Mouse (Mus musculus) hindbrain, postnatal 0 days (tissue): ENCODE measurements around the gene Slc8a1. TPM values are rescaled to one million over a fixed set of nuclear protein-coding genes. Genes with fewer than 3 reads are reported as not detected.

ENCODE experiments used
- ATAC-seq: fragments of 200-750 bp; cut with Nextera tagmentation; 2 replicates; pipeline ENCODE4 v1.8.0; 2017; ENCODE audit warnings: mild to moderate bottlenecking, moderate TSS enrichment, moderate library complexity
- DNase-seq: peaks from one replicate; pipeline ENCODE4 v3.0.0-alpha.2; 2015; ENCODE audit warnings: low spot score
- H3K27ac ChIP-seq: fragments of 300-500 bp; sonication (generic); 2 replicates; pipeline ENCODE4 v1.5.1; 2014; ENCODE audit warnings: mild to moderate bottlenecking
- H3K27me3 ChIP-seq: fragments of 300-500 bp; sonication (generic); 2 replicates; pipeline ENCODE4 v1.6.1; 2014; ENCODE audit warnings: low read length, mixed read lengths; ENCODE audit not compliant: insufficient read depth
- H3K36me3 ChIP-seq: fragments of 300-500 bp; sonication (generic); 2 replicates; pipeline ENCODE4 v1.6.1; 2014; ENCODE audit warnings: low read length, mixed read lengths; ENCODE audit not compliant: insufficient read depth
- H3K4me1 ChIP-seq: fragments of 300-500 bp; sonication (generic); 2 replicates; pipeline ENCODE4 v1.6.1; 2014; ENCODE audit warnings: antibody characterized with exemption, low read length, mixed read lengths; ENCODE audit not compliant: insufficient read depth
- H3K4me2 ChIP-seq: fragments of 300-500 bp; sonication (generic); 2 replicates; pipeline ENCODE4 v1.6.1; 2014; ENCODE audit warnings: low read depth, mild to moderate bottlenecking, low read length, moderate library complexity, mixed read lengths
- H3K4me3 ChIP-seq: fragments of 300-500 bp; sonication (generic); 2 replicates; pipeline ENCODE4 v1.5.1; 2014; ENCODE audit warnings: low read length
- H3K9ac ChIP-seq: fragments of 300-500 bp; sonication (generic); replicated peaks from 2 replicates; pipeline ENCODE4 v1.6.1; 2014; ENCODE audit warnings: mild to moderate bottlenecking, low read length, moderate library complexity, mixed read lengths
- H3K9me3 ChIP-seq: fragments of 300-500 bp; sonication (generic); 2 replicates; pipeline ENCODE4 v1.6.1; 2016; ENCODE audit warnings: low read length, mixed read lengths
- CTCF ChIP-seq: IDR thresholded peaks from 2 replicates; pipeline ENCODE4 v1.5.1; 2016; ENCODE audit warnings: antibody characterized with exemption, control low read depth, low read depth
- WGBS: fragments of 180-500 bp; shearing (Covaris S2); extraction: QIAGEN DNeasy Blood & Tissue Kit; methylation state at CpG from one replicate; pipeline ENCODE4 v1.1.7; 2014; 5-methylcytosine and 5-hydroxymethylcytosine counted together
- polyA plus RNA-seq: library from polyadenylated mRNA; unstranded; fragments of >200 nt; fragmentation: Nextera tagmentation; extraction: Ambion mirVana; gene quantifications from 2 replicates; pipeline ENCODE4 v1.2.1, GENCODE M21; 2015
- total RNA-seq: library from RNA; depleted of rRNA; stranded (reverse); fragments of >200 nt; gene quantifications from 2 replicates; pipeline ENCODE4 v1.2.3, GENCODE M21; 2014

Gene Slc8a1
- total and polyA plus RNA-seq, 2 experiments from 2014 or later = 21.3 to 121 TPM

- Histone ChIP-seq H3K9ac (no peak overlapping the region), H3K36me3 (peaks cover 3% of the 10 kb centered on the region; the same call in 1 of the 2 replicates), H3K9me3 (no peaks in the 10 kb centered on the region), H3K4me3 (no peak overlapping the region), H3K27me3 (no peaks in the 10 kb centered on the region), H3K27ac (no peak overlapping the region), H3K4me1 (0 out of 2 replicates have a peak, but pooled peaks cover 5% of the 10 kb centered on the region), H3K4me2 (no peak overlapping the region)
- 57% methylated on average over 2 of the region's 2 CpGs for WGBS
- TF ChIP-seq CTCF = no peak
- DNase-seq = no peak
- ATAC-seq = no peak
Measured at GRCm38 (mm10) chr17:81402636-81403035, 335.5 kb downstream of the Slc8a1 start.

GRCm38 (mm10) chr17:81400377-81400776 is 337.8 kb downstream of the Slc8a1 start:
- no peaks in the 10 kb centered on the region for H3K27me3 ChIP-seq
- no peaks in the 10 kb centered on the region for H3K9me3 ChIP-seq
- H3K27ac ChIP-seq = no peak overlapping the region
- no peak overlapping the region for H3K9ac ChIP-seq
- no peak overlapping the region for H3K4me3 ChIP-seq
- H3K4me1 ChIP-seq = 0 out of 2 replicates have a peak, but pooled peaks cover 5% of the 10 kb centered on the region
- DNase-seq = no peak
- TF ChIP-seq CTCF = no peak
- ATAC-seq = no peak
- 63% methylated on average over 5 of the region's 5 CpGs for WGBS
- H3K4me2 ChIP-seq = no peak overlapping the region
- H3K36me3 ChIP-seq = no peaks in the 10 kb centered on the region

GRCm38 (mm10) chr17:81397434-81397833 is 340.7 kb downstream of the Slc8a1 start:
- H3K4me1 ChIP-seq = no peaks in the 10 kb centered on the region
- H3K27ac ChIP-seq = no peak overlapping the region
- H3K4me3 ChIP-seq = no peak overlapping the region
- no peak for ATAC-seq
- no peak overlapping the region for H3K9ac ChIP-seq
- no peak overlapping the region for H3K4me2 ChIP-seq
- no peaks in the 10 kb centered on the region for H3K9me3 ChIP-seq
- no peak for DNase-seq
- TF ChIP-seq CTCF = no peak
- no peaks in the 10 kb centered on the region for H3K27me3 ChIP-seq
- no peaks in the 10 kb centered on the region for H3K36me3 ChIP-seq
- 47% methylated on average over 1 of the region's 1 CpGs for WGBS

- ATAC-seq = no peak
- H3K4me2 ChIP-seq = no peak overlapping the region
- no peaks in the 10 kb centered on the region for H3K36me3 ChIP-seq
- H3K27ac ChIP-seq = no peak overlapping the region
- WGBS = 38% methylated on average over 2 of the region's 2 CpGs
- no peaks in the 10 kb centered on the region for H3K27me3 ChIP-seq
- no peaks in the 10 kb centered on the region for H3K4me1 ChIP-seq
- DNase-seq = no peak
- no peak for TF ChIP-seq CTCF
- no peaks in the 10 kb centered on the region for H3K9me3 ChIP-seq
- no peak overlapping the region for H3K4me3 ChIP-seq
- no peak overlapping the region for H3K9ac ChIP-seq
Measured at GRCm38 (mm10) chr17:81394124-81394523, 344.1 kb downstream of the Slc8a1 start.

GRCm38 (mm10) chr17:81393040-81393439 is 345.1 kb downstream of the Slc8a1 start:
- Histone ChIP-seq H3K27ac (no peak overlapping the region), H3K4me2 (no peak overlapping the region), H3K36me3 (no peaks in the 10 kb centered on the region; the same call in 1 of the 2 replicates), H3K9ac (no peak overlapping the region), H3K27me3 (no peaks in the 10 kb centered on the region), H3K4me3 (no peak overlapping the region), H3K4me1 (no peaks in the 10 kb centered on the region), H3K9me3 (no peaks in the 10 kb centered on the region)
- no peak for DNase-seq
- WGBS = 91% methylated on average over 4 of the region's 4 CpGs
- TF ChIP-seq CTCF = no peak
- no peak for ATAC-seq

GRCm38 (mm10) chr17:81391478-81391877 is 346.7 kb downstream of the Slc8a1 start:
- H3K4me3 ChIP-seq = no peak overlapping the region
- WGBS = 80% methylated on average over 7 of the region's 7 CpGs
- no peak overlapping the region for H3K4me2 ChIP-seq
- no peak overlapping the region for H3K27ac ChIP-seq
- no peak for DNase-seq
- H3K36me3 ChIP-seq = no peaks in the 10 kb centered on the region; the same call in 1 of the 2 replicates
- no peaks in the 10 kb centered on the region for H3K27me3 ChIP-seq
- H3K4me1 ChIP-seq = no peaks in the 10 kb centered on the region
- no peak for ATAC-seq
- H3K9ac ChIP-seq = no peak overlapping the region
- H3K9me3 ChIP-seq = no peaks in the 10 kb centered on the region
- TF ChIP-seq CTCF = no peak

GRCm38 (mm10) chr17:81390790-81391189 is 347.4 kb downstream of the Slc8a1 start:
- DNase-seq = no peak
- H3K9me3 ChIP-seq = no peaks in the 10 kb centered on the region
- no peaks in the 10 kb centered on the region for H3K4me1 ChIP-seq
- no peak overlapping the region for H3K27ac ChIP-seq
- H3K36me3 ChIP-seq = no peaks in the 10 kb centered on the region; the same call in 1 of the 2 replicates
- WGBS = 69% methylated on average over 3 of the region's 3 CpGs
- H3K9ac ChIP-seq = no peak overlapping the region
- H3K4me2 ChIP-seq = no peak overlapping the region
- H3K27me3 ChIP-seq = no peaks in the 10 kb centered on the region
- 0 out of 2 replicates have a peak, but pooled peaks have one; percentile 49 for ATAC-seq
- no peak overlapping the region for H3K4me3 ChIP-seq
- TF ChIP-seq CTCF = no peak
